Mouse (Mus musculus) thymus, adult 2 months (tissue): Measurements from ENCODE around the gene Pygo2. TPM values are rescaled to one million over a fixed set of nuclear protein-coding genes. Genes with fewer than 3 reads are reported as not detected.
A peak's percentile ranks its signal among the peaks of the same experiment; 100 is the strongest.

Experiments
- DNase-seq: peaks from one replicate; pipeline ENCODE4 v3.0.0; 2021
- H3K27ac ChIP-seq: fragments of 200-500 bp; 2 replicates; pipeline ENCODE4 v1.5.1; 2012; ENCODE audit warnings: low read length, control low read depth; ENCODE audit not compliant: control insufficient read depth, insufficient read depth
- H3K27me3 ChIP-seq: fragments of 200-500 bp; 2 replicates; pipeline ENCODE4 v1.6.1; 2012; ENCODE audit warnings: mild to moderate bottlenecking, low read length, moderate library complexity, mixed read lengths; ENCODE audit not compliant: control insufficient read depth, insufficient read depth
- H3K36me3 ChIP-seq: fragments of 200-500 bp; 2 replicates; pipeline ENCODE4 v1.6.1; 2012; ENCODE audit warnings: mild to moderate bottlenecking, low read length, moderate library complexity; ENCODE audit not compliant: control insufficient read depth, insufficient read depth
- H3K4me1 ChIP-seq: fragments of 200-500 bp; replicated peaks from 2 replicates; pipeline ENCODE4 v1.6.1; 2012; ENCODE audit warnings: low read length; ENCODE audit not compliant: control insufficient read depth, insufficient read depth
- H3K4me3 ChIP-seq: fragments of 200-500 bp; 2 replicates; pipeline ENCODE4 v1.5.1; 2012; ENCODE audit warnings: mild to moderate bottlenecking, low read length, control low read depth, moderate library complexity; ENCODE audit not compliant: control insufficient read depth, insufficient read depth
- CTCF ChIP-seq: fragments of 200-500 bp; IDR thresholded peaks from 2 replicates; pipeline ENCODE4 v1.5.1; 2012; ENCODE audit warnings: mild to moderate bottlenecking, control low read depth, low read length, moderate library complexity, borderline replicate concordance; ENCODE audit not compliant: control insufficient read depth, poor library complexity, insufficient read depth; ENCODE audit errors: extremely low read depth
- POLR2A ChIP-seq: fragments of 200-500 bp; IDR thresholded peaks from 2 replicates; pipeline ENCODE4 v1.6.1; 2012; ENCODE audit warnings: mild to moderate bottlenecking, low read length, control low read depth, moderate library complexity; ENCODE audit not compliant: control insufficient read depth, poor library complexity, insufficient read depth; ENCODE audit errors: extremely low read depth
- WGBS: fragments of 180-500 bp; shearing (Covaris S2); methylation state at CpG from one replicate; pipeline ENCODE4 v1.1.7; 2018; 5-methylcytosine and 5-hydroxymethylcytosine counted together
- polyA plus RNA-seq: library from polyadenylated mRNA; depleted of rRNA; stranded (reverse); fragments of >200 nt; gene quantifications from 2 replicates; pipeline ENCODE4 v1.2.3, GENCODE M21; 2012

Pygo2 gene
- polyA plus RNA-seq, 1 experiment, result 82.3 TPM

DNA sequence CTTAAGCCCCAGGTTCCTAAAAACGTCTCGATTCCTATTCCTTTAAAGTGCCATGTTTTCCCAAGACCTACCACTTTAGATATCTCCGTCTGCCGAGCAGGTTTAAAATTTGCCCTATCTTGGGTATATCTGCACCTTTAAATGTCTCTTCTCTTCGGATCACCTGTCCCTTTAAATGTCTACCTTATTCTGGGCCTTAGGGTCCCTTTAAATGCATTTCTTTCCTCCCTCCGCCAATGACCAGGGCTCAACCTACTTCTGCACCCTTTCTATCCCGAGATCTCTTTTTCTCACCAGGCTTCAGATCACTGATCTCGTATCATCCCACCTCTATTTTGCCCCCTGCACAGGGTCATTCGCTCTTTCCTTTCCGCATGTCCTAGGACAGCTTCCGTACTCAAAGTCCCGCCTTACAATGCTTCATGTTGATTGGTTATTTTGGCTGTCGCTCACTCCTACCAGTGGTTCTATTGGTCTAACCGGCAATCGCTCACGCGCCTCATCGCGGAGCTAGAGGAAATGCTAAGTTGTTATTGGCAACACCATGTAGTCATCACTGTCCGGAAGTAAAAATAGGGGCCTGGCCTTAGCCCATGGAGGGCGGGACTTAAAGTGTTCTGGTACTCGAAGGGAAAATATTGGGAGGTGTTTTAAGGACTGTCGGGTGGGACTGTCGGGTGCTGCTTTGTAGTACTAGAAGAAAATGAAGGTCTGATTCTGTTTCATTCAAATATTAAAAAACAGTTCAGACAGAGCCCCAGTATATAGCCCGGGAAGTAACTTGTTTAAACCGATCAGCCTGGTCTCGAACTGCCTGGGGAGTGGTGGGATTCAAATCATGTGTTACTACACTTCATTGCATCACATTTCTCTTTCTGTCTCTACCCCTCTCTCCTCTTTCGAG, 18.3 kb upstream of the Pygo2 start, which contains the start of gene Flad1:
TSS of gene Flad1 (minus strand) at position 381 of the 904 bp plus-strand sequence.
- Histone ChIP-seq H3K36me3 (peaks cover 4% of the 10 kb centered on the region; the same call in 1 of the 2 replicates), H3K27ac (no peak within 1 kb of the TSS), H3K4me3 (peak within 1 kb of the TSS; percentile 54), H3K27me3 (no peaks in the 10 kb centered on the region), H3K4me1 (peaks cover 7% of the 10 kb centered on the region)
- DNase-seq, result peak; percentile 98
- no peak for TF ChIP-seq POLR2A
- WGBS, result 3% methylated on average over 28 of the region's 28 CpGs

GRCm38 (mm10) chr3:89416158-89416557, 13.9 kb upstream of the Pygo2 start:
- TF ChIP-seq POLR2A (no peak), CTCF (no peak)
- H3K4me1 ChIP-seq, result peaks cover 11% of the 10 kb centered on the region
- no peaks in the 10 kb centered on the region for H3K27me3 ChIP-seq
- WGBS, result 98% methylated on average over 8 of the region's 8 CpGs
- no peak overlapping the region for H3K4me3 ChIP-seq
- no peak overlapping the region for H3K27ac ChIP-seq
- no peaks in the 10 kb centered on the region for H3K36me3 ChIP-seq
- no peak for DNase-seq

GRCm38 (mm10) chr3:89417131-89417530, 12.9 kb upstream of the Pygo2 start:
- WGBS, result 27% methylated on average over 2 of the region's 2 CpGs
- Histone ChIP-seq H3K4me3 (no peak overlapping the region), H3K4me1 (peaks cover 9% of the 10 kb centered on the region), H3K27me3 (no peaks in the 10 kb centered on the region), H3K27ac (no peak overlapping the region), H3K36me3 (no peaks in the 10 kb centered on the region)
- no peak for TF ChIP-seq CTCF
- TF ChIP-seq POLR2A, result no peak
- no peak for DNase-seq

DNA sequence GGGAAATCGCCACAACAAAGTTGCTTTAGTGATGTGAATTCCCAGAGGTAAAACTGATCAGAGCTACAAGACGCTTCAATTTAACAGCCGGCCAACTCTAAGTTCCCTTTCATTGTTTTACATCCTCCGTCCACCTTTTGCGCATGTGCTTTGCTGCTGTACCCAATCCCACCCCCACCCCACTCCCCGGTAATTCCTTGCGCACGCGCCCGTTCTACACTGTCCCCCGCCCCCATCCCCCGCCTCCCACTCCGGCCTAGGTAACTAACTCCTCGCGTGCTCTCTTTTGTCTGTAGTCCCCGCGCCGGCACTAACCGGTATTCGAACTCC, 12.2 kb upstream of the Pygo2 start:
- Histone ChIP-seq H3K4me1 (peaks cover 9% of the 10 kb centered on the region), H3K36me3 (no peaks in the 10 kb centered on the region), H3K27me3 (no peaks in the 10 kb centered on the region), H3K27ac (no peak overlapping the region), H3K4me3 (peak overlapping the region; percentile 62)
- TF ChIP-seq POLR2A, result no peak
- TF ChIP-seq CTCF, result no peak
- WGBS, result under 1% methylated on average over 20 of the region's 20 CpGs
- no peak for DNase-seq

- 0 out of 2 replicates have a peak, but pooled peaks cover 3% of the 10 kb centered on the region for H3K36me3 ChIP-seq
- H3K27ac ChIP-seq, result peak within 1 kb of the TSS; percentile 64
- H3K4me1 ChIP-seq, result peaks cover 9% of the 10 kb centered on the region
- H3K4me3 ChIP-seq, result peak within 1 kb of the TSS; percentile 62
- TF ChIP-seq POLR2A, result peak; percentile 29
- 0 out of 2 replicates have a peak, but pooled peaks have one; percentile 15 for TF ChIP-seq CTCF
- WGBS, result under 1% methylated on average over 39 of the region's 39 CpGs
- DNase-seq, result peak; percentile 91
- no peaks in the 10 kb centered on the region for H3K27me3 ChIP-seq
Observed at GRCm38 (mm10) chr3:89418170-89418860, 11.7 kb upstream of the Pygo2 start, which contains the start of the genes Cks1b and Shc1. TSS of gene Cks1b (minus strand) at chr3:89418383. TSS of gene Shc1 (plus strand) at chr3:89418443.

GRCm38 (mm10) chr3:89418861-89419250, 11.2 kb upstream of the Pygo2 start:
- peaks cover 9% of the 10 kb centered on the region for H3K4me1 ChIP-seq
- peak overlapping the region; percentile 64; the same call in 1 of the 2 replicates for H3K27ac ChIP-seq
- TF ChIP-seq POLR2A (0 out of 2 replicates have a peak, but pooled peaks have one; percentile 14), CTCF (no peak)
- no peak for DNase-seq
- H3K36me3 ChIP-seq, result peaks cover 5% of the 10 kb centered on the region
- no peaks in the 10 kb centered on the region for H3K27me3 ChIP-seq
- WGBS, result under 1% methylated on average over 16 of the region's 16 CpGs
- H3K4me3 ChIP-seq, result peak overlapping the region; percentile 62
